Mouse (Mus musculus): ENCODE results near the gene Iqcc.

DNA sequence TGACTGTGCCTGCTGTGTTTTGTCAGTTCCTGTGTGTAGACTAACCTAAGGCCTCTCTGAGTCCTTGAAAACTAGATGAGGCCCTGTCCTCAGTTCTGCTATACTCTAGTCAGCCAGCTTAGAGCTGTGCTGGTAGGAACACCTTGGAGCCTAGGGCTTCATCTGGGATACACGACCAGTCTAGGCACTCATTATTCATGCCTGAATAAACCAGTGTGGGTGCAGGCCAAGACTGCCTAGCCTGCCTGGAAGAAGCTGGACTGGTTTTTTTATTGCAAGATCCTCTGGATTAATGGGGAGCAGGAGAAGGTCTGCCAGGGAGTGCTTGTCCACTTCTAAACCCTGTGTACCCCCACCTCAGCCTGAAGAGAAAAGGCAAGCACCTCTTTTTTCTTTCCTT, 32.0 kb downstream of the Iqcc start:
- no peak for TF ChIP-seq CTCF (IDR thresholded peaks at IDR 0.05; ENCODE audit: low read depth, low read length)
- no peak for TF ChIP-seq POLR2A (IDR thresholded peaks at IDR 0.05; ENCODE audit: insufficient read depth, low read length)
- no peak for TF ChIP-seq EP300 (IDR thresholded peaks at IDR 0.05; ENCODE audit: insufficient read depth, low read depth, low read length)

Measured in ES-Bruce4 (cell line).